Mouse (Mus musculus) cortical plate, adult 2 months (tissue): ENCODE measurements around the gene C1qtnf6. TPM values are rescaled to one million over a fixed set of nuclear protein-coding genes. Genes with fewer than 3 reads are reported as not detected.
A peak's percentile ranks its signal among the peaks of the same experiment; 100 is the strongest.

Source experiments
- H3K27ac ChIP-seq: fragments of 200-500 bp; 2 replicates; pipeline ENCODE4 v1.5.1; 2012; ENCODE audit warnings: low read length, control low read depth, inconsistent platforms; ENCODE audit not compliant: insufficient read depth
- H3K4me1 ChIP-seq: fragments of 200-500 bp; 2 replicates; pipeline ENCODE4 v1.6.1; 2011; ENCODE audit warnings: low read length; ENCODE audit not compliant: control insufficient read depth, insufficient read depth
- H3K4me3 ChIP-seq: fragments of 200-500 bp; 2 replicates; pipeline ENCODE4 v1.5.1; 2011; ENCODE audit warnings: mild to moderate bottlenecking, low read length, control low read depth; ENCODE audit not compliant: insufficient read depth
- CTCF ChIP-seq: fragments of 200-500 bp; IDR thresholded peaks from 2 replicates; pipeline ENCODE4 v1.5.1; 2011; ENCODE audit warnings: mild to moderate bottlenecking, control low read depth, low read length; ENCODE audit not compliant: insufficient read depth; ENCODE audit errors: extremely low read depth
- POLR2A ChIP-seq: fragments of 200-500 bp; IDR thresholded peaks from 2 replicates; pipeline ENCODE4 v1.6.1; 2011; ENCODE audit warnings: mild to moderate bottlenecking, low read length, control low read depth; ENCODE audit not compliant: insufficient read depth; ENCODE audit errors: extremely low read depth
- polyA plus RNA-seq: library from polyadenylated mRNA; depleted of rRNA; stranded (reverse); fragments of >200 nt; gene quantifications from 2 replicates; pipeline ENCODE4 v1.2.3, GENCODE M21; 2012

C1qtnf6 gene
- polyA plus RNA-seq, 1 experiment: 3.6 TPM

DNA sequence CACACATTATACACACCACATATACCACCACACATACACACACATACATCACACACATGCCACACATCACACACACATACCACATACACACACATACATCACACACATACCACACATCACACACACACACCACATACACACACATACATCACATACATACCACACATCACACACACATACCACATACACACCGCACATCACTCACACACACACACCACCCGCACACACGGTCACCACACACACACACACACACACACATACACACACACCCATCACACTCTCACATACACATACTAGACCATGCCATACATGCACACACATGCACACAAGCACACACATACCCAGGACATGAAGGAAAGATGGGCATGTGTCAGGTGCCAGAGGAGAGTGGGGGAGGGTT is 32.1 kb upstream of the C1qtnf6 start:
- H3K27ac ChIP-seq: no peak overlapping the region
- no peak overlapping the region for H3K4me3 ChIP-seq
- TF ChIP-seq POLR2A: no peak
- no peak for TF ChIP-seq CTCF
- no peaks in the 10 kb centered on the region for H3K4me1 ChIP-seq

DNA sequence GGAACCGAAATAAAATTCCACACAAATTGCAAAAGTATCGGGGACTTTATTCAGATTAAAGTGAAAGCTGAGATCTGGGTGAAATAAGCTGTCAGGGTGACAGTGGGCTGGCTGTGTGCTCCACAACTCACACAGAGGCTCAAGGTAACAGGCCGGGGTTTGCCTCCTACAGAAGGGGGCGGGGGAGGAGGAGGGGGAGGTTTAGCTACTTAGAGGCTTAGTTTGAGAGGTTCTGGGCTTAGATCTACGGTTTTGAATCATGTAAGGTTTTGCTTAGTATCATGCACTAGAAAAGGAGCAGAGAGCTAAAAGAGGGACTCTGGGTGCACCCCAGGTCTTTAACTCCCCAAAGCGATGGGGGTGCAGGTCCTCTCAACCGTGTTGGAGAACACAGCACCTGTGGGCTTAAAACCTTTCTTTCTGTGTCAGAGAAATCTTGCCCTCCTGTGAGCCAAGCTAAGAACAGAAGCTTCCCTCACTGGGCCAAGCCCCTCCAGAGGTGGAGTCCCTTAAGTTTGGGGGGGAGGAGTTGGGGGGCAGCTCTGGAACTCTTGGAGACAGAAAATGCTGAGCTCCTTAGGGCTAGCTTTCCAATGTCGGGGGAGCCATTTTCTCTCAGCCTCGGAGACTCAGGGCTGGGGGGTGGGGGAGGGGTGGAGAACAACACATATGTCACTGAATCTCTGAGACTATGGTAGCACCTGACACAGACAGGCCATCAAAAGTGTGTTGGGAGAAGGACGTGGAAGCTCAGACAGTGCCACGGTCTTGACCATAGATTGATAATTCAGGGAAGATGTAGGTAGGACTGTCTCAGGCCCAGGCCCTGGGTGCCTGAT is 28.1 kb upstream of the C1qtnf6 start:
- Histone ChIP-seq H3K4me3 (no peak overlapping the region), H3K4me1 (no peaks in the 10 kb centered on the region), H3K27ac (no peak overlapping the region)
- TF ChIP-seq POLR2A: no peak
- no peak for TF ChIP-seq CTCF

DNA sequence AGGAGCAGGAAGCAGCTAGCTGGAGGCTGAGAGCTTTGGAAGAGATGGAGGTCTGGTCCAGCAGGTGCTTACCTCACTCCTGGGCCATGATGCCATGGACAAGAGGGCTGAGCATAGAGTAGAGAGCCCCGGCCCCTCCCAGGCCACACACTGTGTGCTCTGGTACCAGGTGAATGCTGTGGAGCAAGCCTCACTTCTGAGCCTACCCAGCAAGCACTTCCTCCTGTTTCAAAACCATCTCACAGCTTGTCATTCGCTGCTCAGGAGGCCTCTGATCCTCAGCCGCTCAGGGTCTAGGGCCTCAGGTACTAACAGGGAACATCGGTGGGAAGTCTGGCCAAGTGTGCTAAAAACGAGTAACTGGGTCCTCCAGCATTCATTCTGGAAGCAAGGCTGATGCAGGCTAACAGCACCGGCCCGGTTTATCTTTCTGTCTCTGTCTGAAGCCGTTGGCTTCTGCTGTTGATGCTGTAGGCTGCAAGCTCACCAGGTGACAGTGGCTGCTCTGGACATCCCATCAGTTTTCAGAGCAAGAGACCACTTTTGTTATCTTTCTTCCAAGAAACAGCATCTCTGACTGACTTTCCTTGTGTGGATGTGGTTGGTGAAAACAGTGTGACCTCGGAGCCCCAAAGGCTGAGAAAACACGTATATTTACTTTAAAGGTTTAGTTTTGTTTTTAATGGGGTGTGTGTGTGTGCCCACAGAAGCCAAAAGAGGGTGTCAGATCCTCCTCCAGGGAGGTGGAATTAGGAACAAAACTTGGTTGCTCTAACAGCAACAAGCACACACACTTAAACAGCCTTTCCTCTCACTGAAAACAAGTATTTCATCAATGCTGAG is 26.7 kb upstream of the C1qtnf6 start:
- no peak overlapping the region for H3K27ac ChIP-seq

DNA sequence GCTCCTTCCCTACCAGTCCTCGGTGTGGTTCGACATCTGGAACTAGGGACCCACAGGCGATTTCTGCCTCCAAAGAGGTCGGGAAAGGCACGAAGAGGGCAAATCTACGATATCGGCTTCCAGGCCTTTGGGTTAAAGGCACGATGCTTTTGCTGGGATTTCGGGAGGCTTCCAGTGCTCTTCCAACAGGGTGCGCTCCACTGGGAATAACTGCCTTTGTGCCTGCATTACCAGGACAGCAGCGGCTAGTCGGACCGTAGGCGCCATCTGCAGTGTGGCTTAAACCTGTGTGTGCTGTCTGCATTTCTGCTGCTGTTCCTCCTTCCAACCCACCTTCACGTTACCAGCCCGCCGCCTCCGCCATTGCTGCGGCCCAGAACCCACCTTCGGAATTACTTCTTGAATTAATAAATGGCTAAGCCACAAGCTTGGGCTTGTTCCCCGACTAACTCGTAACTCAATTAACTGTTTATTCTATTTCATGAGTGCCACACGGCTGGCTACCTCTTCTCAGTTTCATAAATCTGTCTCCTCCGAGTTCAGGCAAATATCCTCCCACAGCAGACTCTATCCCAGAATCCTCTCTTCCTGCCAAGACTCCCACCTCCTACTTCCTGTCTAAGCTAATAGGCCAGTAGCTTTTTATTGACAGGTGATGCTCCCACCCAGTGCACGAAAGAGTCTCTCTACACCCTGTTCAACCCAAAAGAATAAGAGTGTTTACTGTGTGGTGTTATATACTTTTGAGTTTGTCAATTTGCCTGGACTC is 23.5 kb upstream of the C1qtnf6 start:
- TF ChIP-seq POLR2A (no peak), CTCF (no peak)
- Histone ChIP-seq H3K27ac (no peak overlapping the region), H3K4me3 (peak overlapping the region; percentile 6; the same call in 1 of the 2 replicates), H3K4me1 (no peaks in the 10 kb centered on the region)

More for the DNA sequence above, 26.7 kb upstream of the C1qtnf6 start:
- Histone ChIP-seq H3K4me3 (no peak overlapping the region), H3K4me1 (no peaks in the 10 kb centered on the region)
- TF ChIP-seq POLR2A (no peak), CTCF (no peak)

DNA sequence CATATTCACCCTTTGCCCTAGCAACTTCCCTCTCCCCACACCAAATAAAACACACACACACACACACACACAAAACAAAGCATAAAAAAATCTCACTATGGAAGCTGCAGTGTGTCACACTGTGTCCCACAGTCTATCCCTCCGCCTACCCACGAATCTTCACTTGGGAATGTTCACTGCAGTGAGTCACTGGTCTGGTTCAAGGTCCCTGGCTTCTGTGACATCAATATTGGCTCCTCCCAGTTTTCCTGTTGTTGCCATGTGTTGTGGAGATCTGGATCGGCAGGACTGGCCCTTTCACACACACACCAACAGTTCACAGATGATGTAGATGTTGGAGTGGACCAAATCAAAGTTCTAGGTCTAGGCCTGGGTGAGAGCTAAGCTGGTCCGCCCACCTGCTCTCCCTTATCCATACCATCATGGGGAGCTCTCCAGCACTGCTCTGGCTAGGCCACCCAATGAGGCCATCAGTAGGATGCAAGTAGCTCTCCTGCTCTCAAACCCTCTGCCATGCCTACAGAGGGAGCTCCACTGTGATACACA is 18.0 kb upstream of the C1qtnf6 start:
- TF ChIP-seq CTCF: no peak
- TF ChIP-seq POLR2A: no peak
- no peak overlapping the region for H3K27ac ChIP-seq
- no peak overlapping the region for H3K4me3 ChIP-seq
- H3K4me1 ChIP-seq: peaks cover 3% of the 10 kb centered on the region

DNA sequence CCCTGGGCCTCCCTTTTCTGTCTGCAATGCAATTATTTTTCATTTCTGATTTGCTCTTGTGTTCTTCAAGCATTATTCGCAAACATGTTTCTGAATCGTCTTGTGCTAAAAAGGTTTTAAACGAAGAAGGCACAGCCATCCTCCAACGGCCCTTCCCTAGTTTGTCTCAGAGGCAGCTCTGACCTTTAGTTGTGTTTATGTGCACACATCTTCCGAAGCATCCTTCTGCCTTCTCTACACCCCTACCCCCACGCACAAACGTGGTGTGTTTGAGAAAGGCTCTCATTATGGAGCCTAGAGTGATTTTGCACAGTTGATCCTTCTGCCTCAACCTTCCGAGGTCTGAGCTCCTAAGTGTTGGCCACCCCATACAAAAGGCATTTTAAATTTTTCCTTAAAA is 17.5 kb upstream of the C1qtnf6 start:
- no peak for TF ChIP-seq POLR2A
- no peak for TF ChIP-seq CTCF
- Histone ChIP-seq H3K4me3 (no peak overlapping the region), H3K27ac (no peak overlapping the region), H3K4me1 (peaks cover 3% of the 10 kb centered on the region)

DNA sequence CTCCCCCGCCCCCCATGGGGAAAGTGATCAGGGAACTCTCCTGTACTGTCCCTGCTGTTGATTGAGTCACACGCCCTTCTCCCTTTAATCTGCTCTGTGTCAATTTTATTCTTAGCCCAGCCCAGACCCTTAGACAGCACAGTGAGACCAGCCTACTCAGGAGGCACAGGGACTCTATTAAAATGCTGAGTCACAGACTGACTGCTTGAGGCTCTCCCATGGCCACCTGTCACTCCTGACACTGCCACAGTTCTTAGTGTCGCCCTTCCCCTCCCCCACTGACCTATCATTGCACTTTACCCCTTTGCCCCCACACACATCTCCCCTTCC is 17.1 kb upstream of the C1qtnf6 start:
- TF ChIP-seq POLR2A (no peak), CTCF (no peak)
- Histone ChIP-seq H3K27ac (no peak overlapping the region), H3K4me3 (no peak overlapping the region), H3K4me1 (peaks cover 3% of the 10 kb centered on the region)

DNA sequence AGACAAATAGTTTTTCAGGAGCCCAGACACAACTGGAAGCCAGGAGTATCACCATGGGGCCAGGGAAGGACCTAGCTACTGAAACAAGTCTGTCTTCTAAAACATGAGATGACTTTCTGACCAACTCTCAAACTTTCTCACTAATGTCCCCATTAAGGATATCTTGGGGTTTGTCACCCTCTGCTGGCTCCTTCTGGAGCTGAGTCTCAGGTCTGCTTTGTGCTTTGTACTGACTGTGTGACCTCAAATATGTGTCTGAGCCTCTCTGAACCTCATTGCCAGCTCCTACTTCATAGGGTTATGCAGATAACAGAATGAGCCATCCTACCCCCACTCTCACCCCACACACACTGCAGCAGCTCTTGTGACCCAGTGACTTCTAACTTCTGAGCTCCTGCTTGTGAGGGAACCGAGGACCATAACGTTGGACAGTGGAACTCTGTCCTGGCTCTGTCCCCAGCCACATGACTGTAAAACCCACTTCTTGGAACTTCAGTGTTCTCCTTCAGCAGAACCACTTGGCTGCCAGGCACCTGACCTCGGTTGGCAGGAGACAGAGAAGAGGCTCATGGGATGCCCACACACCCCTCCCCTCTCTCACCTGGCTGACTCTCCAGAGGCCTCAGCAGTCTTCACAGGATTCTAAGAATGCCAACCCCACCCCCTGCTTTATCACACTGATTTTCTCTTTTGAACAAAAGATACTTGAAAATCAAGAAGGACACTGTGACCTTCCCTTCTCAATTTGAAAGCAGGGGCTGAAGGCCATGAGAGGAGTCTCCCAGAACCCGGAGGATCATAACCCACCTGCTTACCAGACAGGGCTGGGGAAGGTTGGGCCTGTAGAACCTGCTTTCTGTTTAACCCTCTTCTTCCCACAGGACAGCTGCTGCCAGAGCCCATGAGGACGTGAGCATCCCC is 16.5 kb upstream of the C1qtnf6 start:
- no peak overlapping the region for H3K27ac ChIP-seq

More for the DNA sequence above, 16.5 kb upstream of the C1qtnf6 start:
- Histone ChIP-seq H3K4me1 (peaks cover 3% of the 10 kb centered on the region), H3K4me3 (no peak overlapping the region)
- TF ChIP-seq CTCF (peak; percentile 66), POLR2A (no peak)
